Mouse (Mus musculus) kidney, postnatal 36 days (tissue): ENCODE data around the gene 4930442H23Rik.
"Not testable (repeated sequence)": the region's sequence is repeated elsewhere in the genome, so short reads cannot be mapped to it uniquely, and the experiment has no call there.

Experiments used
- DNase-seq, 2 experiments: peaks; one replicate each; pipeline ENCODE4 v3.0.0; 2021 to 2022; ENCODE audit warnings: mixed read lengths in 2 of 2

The 4930442H23Rik gene

GRCm38 (mm10) chr10:81183805-81184204 is at the start of gene 4930442H23Rik:
4930442H23Rik (minus strand) TSS chr10:81183849.
- no peak for DNase-seq

GRCm38 (mm10) chr10:81233226-81233585 is 49.6 kb upstream of the 4930442H23Rik start:
- no peak for DNase-seq

- DNase-seq = peak; percentile 91 to 97
Measured at GRCm38 (mm10) chr10:81232580-81233225, 49.1 kb upstream of the 4930442H23Rik start, which contains the start of gene Zfr2. Zfr2 (plus strand) TSS chr10:81233155.

GRCm38 (mm10) chr10:81231436-81231835 is 47.8 kb upstream of the 4930442H23Rik start:
- no peak for DNase-seq

GRCm38 (mm10) chr10:81230438-81231332 is 47.0 kb upstream of the 4930442H23Rik start, which contains the start of gene Atcay:
Atcay (minus strand) TSS chr10:81230833.
- DNase-seq = peak; percentile 17 to 57

GRCm38 (mm10) chr10:81229735-81230437 is 46.2 kb upstream of the 4930442H23Rik start:
- DNase-seq = no peak

GRCm38 (mm10) chr10:81223731-81224130 is 40.1 kb upstream of the 4930442H23Rik start:
- not testable (repeated sequence) for DNase-seq

- DNase-seq = no peak
Measured at GRCm38 (mm10) chr10:81221402-81222015, 37.9 kb upstream of the 4930442H23Rik start.

GRCm38 (mm10) chr10:81217964-81218363 is 34.3 kb upstream of the 4930442H23Rik start:
- DNase-seq = peak; percentile 71 to 90

GRCm38 (mm10) chr10:81217267-81217666 is 33.6 kb upstream of the 4930442H23Rik start:
- DNase-seq = peak in 1 of 2 experiments; percentile 56

- DNase-seq = no peak
Measured at GRCm38 (mm10) chr10:81216810-81217209, 33.2 kb upstream of the 4930442H23Rik start.

GRCm38 (mm10) chr10:81216260-81216659 is 32.6 kb upstream of the 4930442H23Rik start:
- DNase-seq = no peak

GRCm38 (mm10) chr10:81210154-81210553 is 26.5 kb upstream of the 4930442H23Rik start:
- no peak for DNase-seq

GRCm38 (mm10) chr10:81204137-81204536 is 20.5 kb upstream of the 4930442H23Rik start:
- no peak for DNase-seq

GRCm38 (mm10) chr10:81202978-81203720 is 19.5 kb upstream of the 4930442H23Rik start:
- no peak for DNase-seq

- DNase-seq = no peak
Measured at GRCm38 (mm10) chr10:81201807-81202758, 18.4 kb upstream of the 4930442H23Rik start, which contains the start of gene Nmrk2. Nmrk2 (minus strand) TSS chr10:81202051.

- no peak for DNase-seq
Measured at GRCm38 (mm10) chr10:81200605-81201287, 17.1 kb upstream of the 4930442H23Rik start.

GRCm38 (mm10) chr10:81200141-81200540 is 16.5 kb upstream of the 4930442H23Rik start:
- DNase-seq = no peak

- DNase-seq = no peak
Measured at GRCm38 (mm10) chr10:81198990-81199389, 15.3 kb upstream of the 4930442H23Rik start.

- DNase-seq = peak in 1 of 2 experiments; percentile 77
Measured at GRCm38 (mm10) chr10:81198230-81198629, 14.6 kb upstream of the 4930442H23Rik start.
